In the genomic region with DNA sequence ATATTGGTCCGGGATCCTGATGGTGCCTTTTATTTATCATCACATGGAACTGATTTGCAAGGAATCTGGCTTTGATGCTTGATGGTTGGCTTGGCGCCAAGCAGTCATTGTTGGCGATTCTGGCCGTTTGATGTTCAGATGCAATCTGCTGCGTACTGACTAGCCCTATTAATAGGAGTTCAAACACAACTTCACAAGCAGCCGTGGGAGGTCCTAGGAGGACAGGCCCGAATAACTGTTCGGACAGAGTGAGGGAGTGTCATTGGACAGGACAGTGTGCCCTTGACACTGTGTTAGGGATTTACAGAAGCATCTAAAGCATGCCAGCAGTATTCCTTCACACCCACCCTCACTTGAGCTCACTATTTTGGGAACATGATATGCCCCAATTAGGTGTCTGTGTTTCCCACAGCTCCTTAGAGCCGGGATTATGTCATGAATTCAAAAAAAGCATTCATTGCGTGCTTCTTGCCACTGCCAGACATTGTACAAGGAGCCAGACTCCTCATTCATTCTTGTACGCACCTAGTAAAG, we compare ENCODE assay signal across 8 mouse cellular contexts. TPM values are rescaled to one million over a fixed set of nuclear protein-coding genes. Genes with fewer than 3 reads are reported as not detected.
A peak's percentile ranks its signal among the peaks of the same experiment; 100 is the strongest.
DNase-seq lines count a peak whose midpoint lies in the region.

No protein-coding gene starts in this region.

- peak; percentile 17 for DNase-seq in adrenal gland, postnatal 14 days
- DNase-seq in adrenal gland, adult 18-20 months (ENCODE audit: low spot score in 2 of 2) = no peak
- peak; percentile 32 for DNase-seq in NIH3T3 (ENCODE audit: low read depth)
- peak; percentile 22 for DNase-seq in heart, adult 8-10 months (ENCODE audit: low spot score)
- peak; percentile 57 for DNase-seq in left cerebral cortex, postnatal 4 days
- peak; percentile 35 for DNase-seq in testis, postnatal 14 days (ENCODE audit: low spot score)
- DNase-seq in gastrocnemius, postnatal 14 days = no peak
- no peak for DNase-seq in embryo, embryonic 9.5 days (ENCODE audit: extremely low spot score)

- intact Hi-C loops in left cerebral cortex, postnatal 4 days (cut with DNase I) = no loop called here
- intact Hi-C loops in gastrocnemius, postnatal 14 days (cut with DNase I; ENCODE audit: low total_unique reads) = no loop called here

RNA-seq across cellular contexts. Expression of a gene that starts 23.0 kb away (rescaled TPM):
- 50.8 and 66.3 TPM in 2 replicates for total RNA-seq in adrenal gland, postnatal 14 days (2021)
- total RNA-seq in adrenal gland, adult 18-20 months (2021) = 10 to 100 TPM; 16.8 to 25.6 TPM
- 10 to 100 TPM; 31.9 to 48.9 (median 41.9) TPM for total RNA-seq in heart, adult 8-10 months (2022)
- 10 to 100 TPM; 27.0 to 27.5 TPM for total RNA-seq in left cerebral cortex, postnatal 4 days (2021)
- total RNA-seq in gastrocnemius, postnatal 14 days (2021) = 10 to 100 TPM; 19.7 to 43.0 TPM

Comparison
In these comparisons a context has a peak if more than half of its experiments do, and no peak if none do; other contexts are left out.
1. DNase-seq: peak in adrenal gland, postnatal 14 days (single experiment), NIH3T3 (single experiment), heart, adult 8-10 months (single experiment), left cerebral cortex, postnatal 4 days (single experiment) and testis, postnatal 14 days (single experiment); none in adrenal gland, adult 18-20 months (0 of 2), gastrocnemius, postnatal 14 days (single experiment) and embryo, embryonic 9.5 days (single experiment).